Mouse (Mus musculus) olfactory bulb, adult 2 months (tissue): ENCODE measurements around the gene Olfr736. TPM values are rescaled to one million over a fixed set of nuclear protein-coding genes. Genes with fewer than 3 reads are reported as not detected.

Source experiments
- H3K27ac ChIP-seq: fragments of 200-500 bp; 2 replicates; pipeline ENCODE4 v1.5.1; 2012; ENCODE audit warnings: low read depth, low read length; ENCODE audit not compliant: insufficient read depth
- H3K4me1 ChIP-seq: fragments of 200-500 bp; 2 replicates; pipeline ENCODE4 v1.6.1; 2012; ENCODE audit warnings: low read length; ENCODE audit not compliant: control insufficient read depth, insufficient read depth
- H3K4me3 ChIP-seq: fragments of 200-500 bp; 2 replicates; pipeline ENCODE4 v1.5.1; 2012; ENCODE audit warnings: mild to moderate bottlenecking, low read depth, low read length, moderate library complexity; ENCODE audit not compliant: insufficient read depth
- CTCF ChIP-seq: fragments of 200-500 bp; IDR thresholded peaks from 2 replicates; pipeline ENCODE4 v1.5.1; 2012; ENCODE audit warnings: low read depth, mild to moderate bottlenecking, low read length, moderate library complexity; ENCODE audit not compliant: insufficient read depth
- POLR2A ChIP-seq: fragments of 200-500 bp; IDR thresholded peaks from 2 replicates; pipeline ENCODE4 v1.6.1; 2012; ENCODE audit warnings: mild to moderate bottlenecking, low read depth, low read length, moderate library complexity; ENCODE audit not compliant: insufficient read depth
- WGBS: fragments of 180-500 bp; shearing (Covaris S2); methylation state at CpG from one replicate; pipeline ENCODE4 v1.1.7; 2018; 5-methylcytosine and 5-hydroxymethylcytosine counted together
- polyA plus RNA-seq: library from polyadenylated mRNA; stranded (reverse); fragments of >200 nt; gene quantifications from 2 replicates; pipeline ENCODE4 v1.2.4, GENCODE M21; 2012; ENCODE audit warnings: low replicate concordance; ENCODE audit not compliant: missing spikeins, insufficient read depth, insufficient read length

The Olfr736 gene
- not detected in 2 replicates for polyA plus RNA-seq

DNA sequence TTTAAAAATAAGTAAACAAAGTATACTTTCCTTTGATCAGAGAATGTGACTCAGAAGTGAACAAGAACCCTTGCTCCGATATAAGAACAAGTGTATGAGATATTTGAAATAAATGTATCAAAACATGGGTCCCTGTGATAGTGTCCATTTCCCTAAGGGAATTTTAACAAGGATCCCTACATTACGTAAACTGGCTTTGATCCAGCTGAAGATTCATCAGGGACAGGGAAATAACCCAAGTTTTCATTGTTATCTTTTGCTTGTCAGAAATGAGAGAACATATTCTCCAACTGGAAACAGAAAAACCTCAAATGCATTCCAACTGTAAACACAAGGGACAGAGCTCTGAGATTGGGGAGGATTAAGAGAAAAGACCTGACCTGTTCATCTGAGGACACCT, at the start of gene Olfr736:
Gene Olfr736, plus strand, starts transcription at position 301 of the 400 bp plus-strand sequence.
- Histone ChIP-seq H3K27ac (no peak within 1 kb of the TSS), H3K4me1 (no peaks in the 10 kb centered on the region), H3K4me3 (no peak within 1 kb of the TSS)
- WGBS, result 90% methylated on average over 2 of the region's 2 CpGs
- TF ChIP-seq CTCF (no peak), POLR2A (no peak)

DNA sequence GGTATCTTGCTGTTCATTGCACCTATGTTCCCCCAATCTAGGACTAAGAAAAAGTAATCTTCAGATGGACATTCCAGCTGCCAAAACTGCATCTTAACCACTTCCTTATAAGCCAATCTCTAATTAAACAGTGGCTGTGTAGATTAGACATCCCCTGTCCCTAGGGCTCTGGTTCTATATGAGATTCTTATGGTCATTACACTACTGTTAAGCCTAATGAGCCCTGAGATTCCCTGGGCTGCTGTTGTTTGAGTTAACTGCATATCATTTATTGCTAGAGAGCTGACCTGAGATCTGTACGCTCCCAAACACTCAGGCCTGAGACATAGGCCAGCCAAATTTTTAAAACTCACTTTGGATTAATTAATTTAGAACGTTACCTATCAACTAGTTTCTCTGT, 32.2 kb upstream of the Olfr736 start, which contains the start of gene Olfr735:
Gene Olfr735, minus strand, starts transcription at position 77 of the 400 bp plus-strand sequence.
- TF ChIP-seq POLR2A (no peak), CTCF (no peak)
- Histone ChIP-seq H3K27ac (no peak within 1 kb of the TSS), H3K4me1 (no peaks in the 10 kb centered on the region), H3K4me3 (no peak within 1 kb of the TSS)
- 86% methylated on average over 2 of the region's 2 CpGs for WGBS

DNA sequence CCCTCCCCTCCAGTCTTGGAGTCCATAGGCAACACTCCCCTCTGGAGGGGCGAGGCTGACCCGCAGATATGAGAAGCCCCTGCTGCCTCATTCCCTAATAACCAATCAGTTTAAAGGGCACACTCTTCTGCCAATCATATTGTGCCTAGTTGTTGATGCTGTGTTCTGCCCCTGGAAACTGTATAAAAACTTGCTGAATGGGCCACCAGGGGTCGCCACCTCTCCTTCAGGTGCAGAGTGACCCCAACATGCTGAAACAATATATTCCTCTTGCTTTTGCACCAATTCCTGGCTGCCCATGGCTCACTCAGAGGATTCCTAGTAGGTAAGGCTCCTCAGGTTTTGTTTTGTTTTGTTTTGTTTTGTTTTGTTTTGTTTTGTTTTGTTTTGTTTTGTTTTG, 28.5 kb upstream of the Olfr736 start:
- Histone ChIP-seq H3K27ac (no peak overlapping the region), H3K4me3 (no peak overlapping the region), H3K4me1 (no peaks in the 10 kb centered on the region)
- TF ChIP-seq POLR2A, result no peak
- no peak for TF ChIP-seq CTCF
- WGBS, result 41% methylated on average over 3 of the region's 3 CpGs

DNA sequence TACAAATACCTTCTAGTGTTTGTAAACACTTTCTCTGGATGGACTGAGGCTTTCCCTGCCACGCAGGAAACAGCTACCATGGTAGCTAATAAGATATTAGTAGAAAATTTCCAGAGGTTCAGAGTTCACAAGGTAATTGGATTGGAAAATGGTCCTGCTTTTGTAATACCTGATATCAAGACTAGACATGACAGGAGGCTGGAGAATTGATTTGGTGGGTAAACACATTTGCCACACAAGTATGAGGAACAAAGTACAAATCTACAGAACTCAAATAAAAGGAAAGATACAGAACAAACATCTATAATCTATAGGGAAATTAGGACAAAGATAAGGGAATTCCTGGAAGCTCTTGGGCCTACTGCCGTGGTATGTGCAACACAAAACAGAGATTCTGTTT, 24.2 kb upstream of the Olfr736 start:
- TF ChIP-seq CTCF, result no peak
- no peak for TF ChIP-seq POLR2A
- WGBS, result 87% methylated on average over 2 of the region's 2 CpGs
- H3K4me3 ChIP-seq, result no peak overlapping the region
- no peaks in the 10 kb centered on the region for H3K4me1 ChIP-seq
- H3K27ac ChIP-seq, result no peak overlapping the region

DNA sequence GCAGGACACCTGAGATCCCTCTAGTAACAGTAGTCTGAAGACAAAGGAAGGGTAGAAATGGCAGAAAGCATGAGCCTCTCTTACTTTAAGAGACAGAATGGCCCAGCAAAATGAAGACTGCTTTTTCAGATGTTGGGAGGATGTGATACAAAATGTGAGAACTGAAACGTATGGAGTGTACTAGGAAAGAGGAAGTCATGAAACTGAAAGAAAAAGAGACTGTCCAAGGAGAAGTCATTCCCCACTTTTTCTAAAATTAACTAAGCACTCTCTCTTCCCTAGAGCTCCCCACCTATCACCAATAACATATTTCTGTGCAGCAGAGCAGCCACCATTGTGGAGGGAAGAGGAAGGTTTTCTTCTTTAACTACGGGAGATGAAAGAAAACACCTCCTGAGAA, 23.4 kb upstream of the Olfr736 start, which contains the start of gene Tlr11:
Gene Tlr11, plus strand, starts transcription at position 322 of the 400 bp plus-strand sequence.
- no peak within 1 kb of the TSS for H3K27ac ChIP-seq
- TF ChIP-seq POLR2A, result no peak
- no peaks in the 10 kb centered on the region for H3K4me1 ChIP-seq
- whole genome bisulfite sequencing, result 81% methylated on average over 2 of the region's 2 CpGs
- no peak within 1 kb of the TSS for H3K4me3 ChIP-seq

DNA sequence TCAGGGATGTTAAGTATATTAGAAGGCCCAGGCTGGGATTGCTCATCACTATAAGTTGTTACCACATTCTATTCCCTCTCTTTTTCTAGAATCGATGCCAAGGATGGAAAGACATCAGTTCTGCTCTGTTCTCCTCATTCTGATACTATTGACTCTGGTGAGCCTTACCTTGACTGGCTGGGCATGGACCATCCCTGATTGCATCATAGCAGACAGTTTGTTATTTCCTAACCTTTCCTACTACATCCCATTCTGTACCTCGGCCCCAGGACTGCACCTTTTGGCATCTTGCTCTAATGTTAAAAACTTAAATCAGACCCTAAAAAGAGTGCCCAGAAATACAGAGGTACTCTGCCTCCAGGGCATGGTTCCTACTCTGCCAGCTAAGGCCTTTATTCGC, 20.5 kb upstream of the Olfr736 start:
- H3K4me1 ChIP-seq, result no peaks in the 10 kb centered on the region
- H3K4me3 ChIP-seq, result no peak overlapping the region
- TF ChIP-seq POLR2A, result no peak
- TF ChIP-seq CTCF, result no peak
- no peak overlapping the region for H3K27ac ChIP-seq
- 82% methylated on average over 3 of the region's 3 CpGs for WGBS

DNA sequence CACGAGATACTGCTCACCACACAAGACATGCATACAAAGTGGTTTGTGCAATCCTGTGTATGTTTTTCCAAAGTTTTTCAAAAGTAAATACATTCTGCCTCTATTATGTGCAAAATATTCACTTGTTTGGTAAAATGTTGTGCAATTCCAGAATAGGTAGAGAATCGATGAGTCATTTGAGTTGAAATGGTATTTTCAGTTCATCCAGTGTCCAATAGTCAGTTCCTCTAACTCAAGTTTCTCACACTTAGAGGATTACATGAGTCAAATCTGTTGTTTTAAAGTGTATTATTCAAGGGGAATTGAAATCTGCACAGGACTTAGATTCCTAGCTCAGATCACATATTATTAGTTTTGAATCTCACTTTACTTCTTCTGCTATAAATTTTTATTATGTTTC, 17.4 kb upstream of the Olfr736 start:
- no peak overlapping the region for H3K4me3 ChIP-seq
- H3K4me1 ChIP-seq, result no peaks in the 10 kb centered on the region
- no peak overlapping the region for H3K27ac ChIP-seq
- 81% methylated on average over 2 of the region's 2 CpGs for WGBS
- TF ChIP-seq CTCF, result no peak
- TF ChIP-seq POLR2A, result no peak

DNA sequence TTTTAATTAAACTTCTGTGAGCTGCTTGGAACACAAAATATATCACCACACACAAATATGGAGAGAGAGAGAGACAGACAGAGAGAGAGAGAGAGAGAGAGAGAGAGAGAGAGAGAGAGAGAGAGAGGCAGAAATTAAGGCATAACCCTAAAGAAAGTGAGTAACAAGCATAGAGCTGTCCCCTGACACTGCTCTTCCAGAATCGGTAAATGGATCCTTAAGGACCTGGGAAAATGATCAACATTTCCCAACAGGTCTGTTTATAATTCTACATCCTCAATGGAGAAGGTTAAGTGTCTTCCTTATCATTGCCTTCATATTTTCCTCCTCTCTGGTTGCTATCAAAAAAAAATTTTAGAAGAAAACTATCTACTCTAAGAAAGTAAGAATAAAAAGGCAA, 26.3 kb downstream of the Olfr736 start, which contains the start of gene Olfr738:
Gene Olfr738, plus strand, starts transcription at position 301 of the 400 bp plus-strand sequence.
- TF ChIP-seq POLR2A (no peak), CTCF (no peak)
- H3K27ac ChIP-seq, result no peak within 1 kb of the TSS
- H3K4me1 ChIP-seq, result no peaks in the 10 kb centered on the region
- 92% methylated on average over 1 of the region's 1 CpGs for WGBS
- H3K4me3 ChIP-seq, result no peak within 1 kb of the TSS

DNA sequence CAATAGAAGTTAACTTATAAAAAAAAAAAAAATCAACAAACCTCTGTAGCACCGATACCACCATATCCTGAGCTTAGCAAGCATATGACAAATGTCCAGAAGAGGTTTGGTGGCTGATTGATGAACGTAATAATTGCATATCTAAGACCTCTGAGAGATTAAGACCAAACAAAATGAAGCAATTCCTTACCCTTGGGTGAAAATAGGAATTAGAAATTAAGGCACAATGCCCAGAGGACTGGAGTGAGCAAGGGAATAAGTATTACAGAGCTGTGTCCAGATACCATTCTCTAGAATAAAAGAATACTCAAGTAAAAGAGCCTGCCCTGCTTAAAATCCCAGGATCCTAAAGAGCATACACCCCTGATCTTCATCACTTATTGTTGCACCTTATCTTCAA, 37.4 kb downstream of the Olfr736 start, which contains the start of gene Olfr739:
Gene Olfr739, plus strand, starts transcription at position 301 of the 400 bp plus-strand sequence.
- H3K27ac ChIP-seq, result no peak within 1 kb of the TSS
- H3K4me3 ChIP-seq, result no peak within 1 kb of the TSS
- TF ChIP-seq POLR2A (no peak), CTCF (no peak)
- 67% methylated on average over 2 of the region's 2 CpGs for WGBS
- no peaks in the 10 kb centered on the region for H3K4me1 ChIP-seq

Other genes with a start within 250 kb of the Olfr736 start
- not detected in 2 replicates for gene Olfr728, start 238.5 kb upstream of the Olfr736 start, polyA plus RNA-seq
- not detected in 2 replicates for gene Olfr729, start 228.3 kb upstream of the Olfr736 start, polyA plus RNA-seq
- not detected in 2 replicates for gene Olfr730, start 193.0 kb upstream of the Olfr736 start, polyA plus RNA-seq
- gene Olfr731, start 139.3 kb upstream of the Olfr736 start, polyA plus RNA-seq, result not detected in 2 replicates
- gene Olfr732, start 97.0 kb upstream of the Olfr736 start, polyA plus RNA-seq, result not detected in 2 replicates
- not detected in 2 replicates for gene Olfr733, start 79.6 kb upstream of the Olfr736 start, polyA plus RNA-seq
- not detected in 2 replicates for gene Olfr734, start 54.4 kb upstream of the Olfr736 start, polyA plus RNA-seq
- gene Olfr735, start 32.3 kb upstream of the Olfr736 start, polyA plus RNA-seq, result not detected in 2 replicates
- not detected in 2 replicates for gene Tlr11, start 23.2 kb upstream of the Olfr736 start, polyA plus RNA-seq
- gene Olfr738, start 26.4 kb downstream of the Olfr736 start, polyA plus RNA-seq, result not detected in 2 replicates
- gene Olfr739, start 37.5 kb downstream of the Olfr736 start, polyA plus RNA-seq, result not detected in 2 replicates
- not detected in 2 replicates for gene Olfr740, start 64.4 kb downstream of the Olfr736 start, polyA plus RNA-seq
- not detected in 2 replicates for gene Olfr741, start 91.6 kb downstream of the Olfr736 start, polyA plus RNA-seq
- not detected in 2 replicates for gene Olfr742, start 122.4 kb downstream of the Olfr736 start, polyA plus RNA-seq
- not detected in 2 replicates for gene Olfr743, start 140.7 kb downstream of the Olfr736 start, polyA plus RNA-seq
- gene Olfr744, start 233.7 kb downstream of the Olfr736 start, polyA plus RNA-seq, result not detected in 2 replicates